Mouse (Mus musculus): ENCODE data around the gene Gm49395.

DNA sequence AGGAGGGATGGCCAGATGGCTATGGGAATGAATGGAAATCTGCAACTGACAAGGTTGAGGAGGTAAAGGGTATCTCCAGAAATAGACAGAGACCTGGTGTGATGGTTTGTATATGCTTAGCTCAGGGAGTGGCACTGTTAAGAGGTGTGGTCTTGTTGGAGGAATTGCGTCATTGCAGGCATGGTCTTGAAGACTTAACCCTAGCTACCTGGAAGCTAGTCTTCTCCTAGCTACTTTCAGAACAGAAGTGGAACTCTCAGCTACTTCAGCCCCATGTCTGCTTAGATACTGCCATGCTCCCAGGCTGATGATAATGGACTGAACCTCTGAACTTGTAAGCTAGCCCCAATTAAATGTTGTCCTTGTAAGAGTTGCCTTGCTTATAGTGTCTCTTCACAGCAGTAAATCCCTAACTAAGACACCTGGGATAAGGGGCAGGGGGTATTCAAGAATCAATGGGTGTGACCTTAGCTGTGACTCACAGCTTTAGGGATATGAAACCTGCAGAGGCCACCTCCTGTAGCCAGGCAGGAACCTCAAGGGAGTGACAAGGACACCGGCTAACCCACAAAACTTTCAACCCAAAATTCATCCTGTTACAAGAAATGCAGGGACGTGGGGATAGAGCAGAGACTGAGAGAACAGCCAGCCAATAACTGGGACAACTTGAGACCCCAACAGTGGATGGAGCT lies 15.4 kb upstream of the Gm49395 start:
- TF ChIP-seq CTCF (conservative IDR thresholded peaks at IDR 0.05 in 1 of 2, IDR thresholded peaks at IDR 0.05 in 1 of 2; ENCODE audit: low read depth in 2 of 2, low read length in 2 of 2) (no peak), POLR2A (IDR thresholded peaks at IDR 0.05; ENCODE audit: low read depth, low read length) (no peak), ZC3H11A (IDR thresholded peaks at IDR 0.05; ENCODE audit: low read depth, low read length) (no peak), SIN3A (IDR thresholded peaks at IDR 0.05; ENCODE audit: low read length) (no peak), TBP (conservative IDR thresholded peaks at IDR 0.05; ENCODE audit: low read depth, low read length) (no peak), EP300 (IDR thresholded peaks at IDR 0.05; ENCODE audit: low read length) (no peak), MAX (IDR thresholded peaks at IDR 0.05; ENCODE audit: low read length) (no peak), SMC3 (IDR thresholded peaks at IDR 0.05; ENCODE audit: low read depth, low read length) (no peak), RCOR1 (conservative IDR thresholded peaks at IDR 0.05; ENCODE audit: low read depth, low read length) (no peak), UBTF (IDR thresholded peaks at IDR 0.05; ENCODE audit: low read depth, low read length) (no peak), BHLHE40 (IDR thresholded peaks at IDR 0.05; ENCODE audit: low read depth, low read length) (no peak), HCFC1 (IDR thresholded peaks at IDR 0.05; ENCODE audit: low read depth, low read length) (no peak)
